Mouse (Mus musculus): ENCODE results near the gene Neurod1. TPM values are rescaled to one million over a fixed set of nuclear protein-coding genes. Genes with fewer than 3 reads are reported as not detected.

Neurod1 gene
- total and polyA plus RNA-seq, 3 experiments, result not detected

GRCm38 (mm10) chr2:79457434-79457833, 883 bp upstream of the Neurod1 start:
- Histone ChIP-seq H3K4me2 (ENCODE audit: insufficient read depth, low read depth, poor library complexity, severe bottlenecking) (no peak overlapping the region), H3K27ac (ENCODE audit: insufficient read depth, low read depth) (no peak overlapping the region), H3K27me3 (replicated peaks) (no peaks in the 10 kb centered on the region), H3K9ac (ENCODE audit: insufficient read depth, low read depth) (no peak overlapping the region), H3K4me3 (replicated peaks in 1 of 3; ENCODE audit: low read depth in 2 of 3, low read length in 2 of 3, poor library complexity in 1 of 3) (no peak overlapping the region), H3K4me1 (ENCODE audit: control insufficient read depth in 1 of 2, insufficient read depth in 2 of 2) (peaks cover 0 to 11% of the 10 kb centered on the region in 2 experiments; a peak in 1 of 4 replicates), H3K36me3 (replicated peaks in 1 of 2; ENCODE audit: control insufficient read depth in 1 of 2, insufficient read depth in 1 of 2, low read length in 1 of 2) (no peaks in the 10 kb centered on the region), H3K79me2 (replicated peaks; ENCODE audit: control insufficient read depth, extremely low read depth, insufficient read depth, poor library complexity, severe bottlenecking) (no peaks in the 10 kb centered on the region), H3K9me3 (replicated peaks; ENCODE audit: low read length) (no peaks in the 10 kb centered on the region)
- no peak for DNase-seq (ENCODE audit: extremely low read depth)
- dilution Hi-C loops (cut with MboI; ENCODE audit: extremely low pct_ligation_motif_present, extremely low pct_unique_long_range_greater_than_20kb, low sequenced_read_pairs) (no loop called here), in situ Hi-C loops (cut with MboI; ENCODE audit: low pct_ligation_motif_present, low pct_unique_long_range_greater_than_20kb, low sequenced_read_pairs) (no loop called here)
- no peak for TF ChIP-seq ZMIZ1 (IDR thresholded peaks at IDR 0.05; ENCODE audit: low read depth, low read length)
- TF ChIP-seq MEF2A (IDR thresholded peaks at IDR 0.05; ENCODE audit: borderline replicate concordance, low read depth, low read length), result no peak
- no peak for TF ChIP-seq POLR2AphosphoS2 (IDR thresholded peaks at IDR 0.05; ENCODE audit: low read depth, low read length)
- TF ChIP-seq RCOR1 (conservative IDR thresholded peaks at IDR 0.05; ENCODE audit: low read depth, low read length), result no peak
- TF ChIP-seq RAD21 (IDR thresholded peaks at IDR 0.05; ENCODE audit: low read depth, low read length), result no peak
- no peak for TF ChIP-seq BHLHE40 (IDR thresholded peaks at IDR 0.05; ENCODE audit: low read depth, low read length)
- TF ChIP-seq MYC (IDR thresholded peaks at IDR 0.05; ENCODE audit: low read depth, low read length), result no peak
- no peak for TF ChIP-seq MAZ (IDR thresholded peaks at IDR 0.05; ENCODE audit: low read depth, low read length)
- no peak for TF ChIP-seq CHD1 (IDR thresholded peaks at IDR 0.05; ENCODE audit: low read depth, low read length)
- no peak for TF ChIP-seq NELFE (IDR thresholded peaks at IDR 0.05; ENCODE audit: low read depth, low read length)
- no peak for TF ChIP-seq KAT2A (IDR thresholded peaks at IDR 0.05; ENCODE audit: insufficient replicate concordance, low read length)
- no peak for TF ChIP-seq MAX (IDR thresholded peaks at IDR 0.05; ENCODE audit: low read length)
- no peak for TF ChIP-seq TBP (conservative IDR thresholded peaks at IDR 0.05; ENCODE audit: low read depth, low read length)
- TF ChIP-seq PAX5 (IDR thresholded peaks at IDR 0.05; ENCODE audit: low read length), result no peak
- no peak for TF ChIP-seq MAFK (IDR thresholded peaks at IDR 0.05; ENCODE audit: insufficient replicate concordance, low read length)
- no peak for TF ChIP-seq IRF4 (IDR thresholded peaks at IDR 0.05; ENCODE audit: low read depth, low read length)
- no peak for TF ChIP-seq EP300 (IDR thresholded peaks at IDR 0.05; ENCODE audit: low read length)
- no peak for TF ChIP-seq TCF12 (IDR thresholded peaks at IDR 0.05; ENCODE audit: low read depth, low read length)
- no peak for TF ChIP-seq ETS1 (conservative IDR thresholded peaks at IDR 0.05; ENCODE audit: low read depth, low read length)
- no peak for TF ChIP-seq USF1 (IDR thresholded peaks at IDR 0.05; ENCODE audit: low read depth, low read length)

DNA sequence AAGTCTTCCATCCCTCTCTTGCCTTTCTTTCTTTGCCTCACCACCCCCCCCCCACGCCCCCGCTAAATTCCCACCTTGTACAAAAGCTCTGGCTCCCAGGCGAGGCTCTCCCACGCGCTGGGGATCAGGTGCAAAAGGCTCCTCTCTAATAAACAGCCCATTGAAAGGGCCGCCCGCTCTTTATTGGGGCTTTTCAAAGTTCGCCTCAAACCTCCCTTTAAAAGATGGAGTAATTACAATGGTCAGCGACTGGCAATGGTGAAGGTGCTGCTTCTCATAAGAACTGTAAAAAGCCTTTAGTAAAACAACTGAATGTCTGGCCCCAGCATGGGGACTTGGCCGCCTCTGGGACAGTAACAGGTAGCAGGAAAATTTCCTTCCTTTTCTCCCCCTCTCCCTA, 905 bp downstream of the Neurod1 start:
- in situ Hi-C loops (cut with MboI; ENCODE audit: low pct_ligation_motif_present, low pct_unique_long_range_greater_than_20kb, low sequenced_read_pairs) (no loop called here), dilution Hi-C loops (cut with MboI; ENCODE audit: extremely low pct_ligation_motif_present, extremely low pct_unique_long_range_greater_than_20kb, low sequenced_read_pairs) (no loop called here)
- H3K4me3 ChIP-seq (replicated peaks in 1 of 3; ENCODE audit: low read depth in 2 of 3, low read length in 2 of 3, poor library complexity in 1 of 3), result no peak overlapping the region
- no peaks in the 10 kb centered on the region for H3K9me3 ChIP-seq (replicated peaks; ENCODE audit: low read length)
- no peak overlapping the region for H3K27ac ChIP-seq (ENCODE audit: insufficient read depth, low read depth)
- no peaks in the 10 kb centered on the region for H3K27me3 ChIP-seq (replicated peaks)
- no peaks in the 10 kb centered on the region for H3K36me3 ChIP-seq (replicated peaks in 1 of 2; ENCODE audit: control insufficient read depth in 1 of 2, insufficient read depth in 1 of 2, low read length in 1 of 2)
- H3K9ac ChIP-seq (ENCODE audit: insufficient read depth, low read depth), result no peak overlapping the region
- H3K4me2 ChIP-seq (ENCODE audit: insufficient read depth, low read depth, poor library complexity, severe bottlenecking), result no peak overlapping the region
- DNase-seq (ENCODE audit: extremely low read depth), result no peak
- TF ChIP-seq MYC (IDR thresholded peaks at IDR 0.05; ENCODE audit: low read depth, low read length), result no peak
- no peak for TF ChIP-seq ETS1 (conservative IDR thresholded peaks at IDR 0.05; ENCODE audit: low read depth, low read length)
- no peak for TF ChIP-seq GABPA (IDR thresholded peaks at IDR 0.05; ENCODE audit: insufficient replicate concordance, low read depth, low read length)
- no peak for TF ChIP-seq CTCF (conservative IDR thresholded peaks at IDR 0.05 in 1 of 2, IDR thresholded peaks at IDR 0.05 in 1 of 2; ENCODE audit: low read depth in 2 of 2, low read length in 2 of 2)
- TF ChIP-seq TCF12 (IDR thresholded peaks at IDR 0.05; ENCODE audit: low read depth, low read length), result no peak
- no peak for TF ChIP-seq ELF1 (IDR thresholded peaks at IDR 0.05; ENCODE audit: low read depth, low read length)
- no peak for TF ChIP-seq NELFE (IDR thresholded peaks at IDR 0.05; ENCODE audit: low read depth, low read length)
- TF ChIP-seq SIN3A (IDR thresholded peaks at IDR 0.05; ENCODE audit: low read length), result no peak
- H3K4me1 ChIP-seq (ENCODE audit: control insufficient read depth in 1 of 2, insufficient read depth in 2 of 2), result peaks cover 0 to 5% of the 10 kb centered on the region in 2 experiments; a peak in 2 of 4 replicates
- no peaks in the 10 kb centered on the region for H3K79me2 ChIP-seq (replicated peaks; ENCODE audit: control insufficient read depth, extremely low read depth, insufficient read depth, poor library complexity, severe bottlenecking)
